Mouse (Mus musculus): Measurements from ENCODE around the gene Gm9803.
A peak's percentile ranks its signal among the peaks of the same experiment; 100 is the strongest.
"Not testable (repeated sequence)": the region's sequence is repeated elsewhere in the genome, so short reads cannot be mapped to it uniquely, and the experiment has no call there.

Gene Gm9803

DNA sequence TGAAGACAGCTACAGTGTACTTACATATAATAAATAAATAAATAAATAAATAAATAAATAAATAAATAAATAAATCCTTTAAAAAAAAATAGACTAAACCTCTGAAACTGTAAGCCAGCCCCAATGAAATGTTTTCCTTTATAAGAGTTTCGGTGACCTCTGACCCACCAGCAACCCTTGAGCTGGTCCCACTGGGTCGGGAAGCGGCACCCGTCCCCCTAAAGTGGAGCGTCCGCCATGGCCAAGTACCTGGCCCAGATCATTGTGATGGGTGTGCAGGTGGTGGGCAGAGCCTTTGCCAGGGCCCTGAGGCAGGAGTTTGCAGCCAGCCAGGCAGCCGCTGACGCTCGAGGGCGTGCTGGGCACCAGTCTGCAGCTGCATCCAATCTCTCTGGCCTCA, at the start of gene Gm9803:
TSS of gene Gm9803 (plus strand) at position 154 of the 400 bp plus-strand sequence.
- not testable (repeated sequence) for DNase-seq (ENCODE audit: low read depth, low spot score)

DNA sequence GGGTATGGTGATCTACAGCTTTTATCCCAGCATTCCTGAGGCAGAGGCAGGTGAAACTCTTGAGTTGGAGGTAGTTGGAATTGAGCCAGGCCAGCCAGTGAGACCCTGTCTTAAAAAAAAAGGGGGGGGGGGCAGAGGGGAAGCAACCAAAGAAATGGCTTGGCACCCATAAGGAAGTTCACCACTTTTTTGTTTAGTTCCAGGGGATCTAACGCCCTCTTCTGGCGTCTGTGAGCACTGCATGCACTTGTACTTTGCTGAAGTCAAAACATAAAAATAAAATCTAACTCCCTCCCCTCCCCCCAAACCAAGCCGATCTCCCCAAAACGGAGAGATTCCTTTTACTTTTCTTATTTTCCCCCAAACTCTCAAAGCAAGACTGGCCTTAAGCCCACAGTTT, 48.5 kb upstream of the Gm9803 start:
- peak; percentile 45 for DNase-seq (ENCODE audit: low read depth, low spot score)

DNA sequence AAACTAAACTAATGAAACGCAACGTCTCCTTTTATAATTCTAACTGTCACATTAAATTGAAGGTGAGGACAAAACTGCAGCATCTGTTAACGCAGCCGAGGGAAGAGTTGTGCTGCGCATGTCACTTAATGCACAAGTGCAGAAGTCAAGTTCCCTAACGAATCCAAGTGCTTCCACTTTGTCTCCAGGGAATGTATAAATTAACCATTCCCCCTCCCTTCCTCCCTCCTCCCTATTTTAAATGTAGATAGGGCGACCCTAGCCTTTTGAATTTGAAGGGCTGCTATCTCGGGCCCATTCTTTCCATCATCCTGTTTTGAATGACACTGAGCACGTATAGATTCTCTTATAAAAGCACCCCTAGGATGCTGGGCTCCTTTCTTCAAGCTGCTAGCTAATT, 46.4 kb upstream of the Gm9803 start:
- no peak for DNase-seq (ENCODE audit: low read depth, low spot score)

DNA sequence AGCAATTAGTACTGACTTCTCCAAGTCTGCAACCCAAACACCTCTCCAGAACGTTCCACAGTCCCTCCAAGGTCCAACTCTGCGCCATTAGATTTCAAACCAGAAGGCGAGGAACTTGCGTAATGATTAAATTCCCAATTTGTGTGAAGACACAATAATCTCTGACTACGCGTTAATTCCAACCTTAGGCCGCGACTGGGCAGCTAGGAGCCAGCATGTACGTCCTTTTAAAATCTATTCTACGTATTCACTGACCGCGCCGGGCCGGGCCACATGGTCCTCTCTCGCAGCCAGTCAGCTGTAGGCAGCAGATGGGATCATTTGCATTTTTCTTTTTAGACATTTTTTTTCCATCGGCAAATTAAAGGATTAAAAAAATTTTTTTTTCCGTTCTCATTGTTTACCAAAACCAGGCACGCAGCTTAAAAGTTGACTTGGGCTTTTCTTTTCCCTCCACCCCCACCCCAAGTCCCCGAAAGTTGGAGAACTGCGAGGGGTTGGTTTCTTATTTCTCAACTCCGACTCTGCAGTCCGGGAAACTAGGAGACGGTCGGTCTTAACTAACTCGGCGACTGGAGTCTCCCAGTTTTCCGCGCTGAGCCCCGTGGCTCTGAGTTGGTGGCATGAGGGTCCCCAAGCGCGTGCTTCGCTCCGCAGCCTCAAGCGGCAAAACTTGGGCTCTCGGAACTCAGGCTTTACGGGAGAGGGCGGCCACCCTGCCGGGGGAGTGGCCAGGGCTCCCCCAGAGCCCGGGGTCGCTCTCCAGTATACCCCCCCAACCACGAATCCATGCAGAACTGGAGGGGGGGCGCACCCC, 45.8 kb upstream of the Gm9803 start:
- peak; percentile 33 for DNase-seq (ENCODE audit: low read depth, low spot score)

DNA sequence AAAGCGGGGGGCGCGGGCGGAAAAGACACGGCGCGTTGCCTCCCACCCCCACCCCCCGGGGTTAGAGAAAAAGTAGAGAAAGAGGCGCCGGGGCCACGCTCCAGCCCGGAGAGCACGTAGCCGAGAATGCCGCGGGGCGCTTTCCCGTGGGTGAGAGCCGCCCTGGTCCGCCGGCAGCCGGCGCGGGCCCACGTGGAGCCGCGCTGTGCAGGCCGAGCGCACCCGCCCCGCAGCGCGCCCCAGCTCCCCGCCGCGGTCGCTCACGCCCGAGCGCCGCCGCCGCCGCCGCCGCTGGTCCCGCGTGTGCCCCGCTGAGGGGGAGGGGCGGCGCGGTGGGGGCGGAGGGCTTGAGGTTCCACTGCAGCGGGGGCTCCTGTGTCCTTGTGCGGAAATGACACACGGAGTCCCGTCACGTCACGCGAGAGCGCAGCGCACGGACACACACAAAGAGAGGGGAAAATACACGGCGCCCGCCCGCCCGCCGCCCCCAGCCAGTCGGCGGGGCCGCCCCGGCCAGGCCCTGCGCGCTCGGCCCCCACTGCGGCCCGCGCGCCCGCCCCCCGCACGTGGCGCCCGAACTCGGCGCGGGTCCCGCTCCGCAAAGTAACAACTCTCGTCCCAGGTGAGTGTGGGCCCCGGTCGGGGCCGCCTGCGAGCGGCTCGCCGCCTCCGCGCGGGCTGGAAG, 45.0 kb upstream of the Gm9803 start, which contains the start of gene Bend3:
TSS of gene Bend3 (plus strand) at position 81 of the 685 bp plus-strand sequence.
- peak; percentile 71 for DNase-seq (ENCODE audit: low read depth, low spot score)

DNA sequence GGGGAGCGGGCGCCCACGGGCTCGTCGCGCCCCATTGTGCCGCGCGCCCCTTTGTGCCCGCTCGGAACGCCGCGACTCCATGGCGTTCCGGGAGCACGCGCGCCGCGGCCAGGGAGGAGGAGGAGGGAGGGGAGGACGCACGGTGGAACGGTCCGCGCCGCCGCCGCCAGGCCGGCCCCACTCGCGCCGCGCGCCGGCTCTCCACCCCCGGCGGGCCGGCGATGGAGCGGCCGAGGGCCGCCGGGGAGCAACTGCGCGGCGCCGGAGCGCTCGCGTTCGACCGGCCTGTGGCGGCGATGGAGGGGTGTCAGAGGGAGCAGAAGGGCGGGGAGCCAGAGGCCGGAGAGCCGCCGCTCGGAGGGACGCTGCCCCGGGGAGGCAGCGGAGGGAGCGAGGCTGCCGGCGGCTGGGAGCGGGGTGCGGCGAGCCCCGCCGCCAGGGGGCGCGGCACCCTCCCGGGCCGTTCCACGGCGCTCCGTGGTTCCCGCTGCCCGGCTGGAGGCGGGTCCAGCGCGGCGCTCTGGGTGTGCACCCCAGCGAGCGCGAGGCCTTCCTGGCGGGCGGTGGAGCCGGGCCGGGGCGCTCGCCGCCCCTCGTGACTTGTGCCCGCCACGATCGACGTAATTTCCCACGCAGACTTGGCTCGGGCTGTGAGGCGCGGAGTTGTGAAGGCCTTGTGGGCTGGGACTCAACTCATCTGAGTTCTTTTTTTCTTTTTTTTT, 44.3 kb upstream of the Gm9803 start:
- DNase-seq (ENCODE audit: low read depth, low spot score): peak; percentile 93

DNA sequence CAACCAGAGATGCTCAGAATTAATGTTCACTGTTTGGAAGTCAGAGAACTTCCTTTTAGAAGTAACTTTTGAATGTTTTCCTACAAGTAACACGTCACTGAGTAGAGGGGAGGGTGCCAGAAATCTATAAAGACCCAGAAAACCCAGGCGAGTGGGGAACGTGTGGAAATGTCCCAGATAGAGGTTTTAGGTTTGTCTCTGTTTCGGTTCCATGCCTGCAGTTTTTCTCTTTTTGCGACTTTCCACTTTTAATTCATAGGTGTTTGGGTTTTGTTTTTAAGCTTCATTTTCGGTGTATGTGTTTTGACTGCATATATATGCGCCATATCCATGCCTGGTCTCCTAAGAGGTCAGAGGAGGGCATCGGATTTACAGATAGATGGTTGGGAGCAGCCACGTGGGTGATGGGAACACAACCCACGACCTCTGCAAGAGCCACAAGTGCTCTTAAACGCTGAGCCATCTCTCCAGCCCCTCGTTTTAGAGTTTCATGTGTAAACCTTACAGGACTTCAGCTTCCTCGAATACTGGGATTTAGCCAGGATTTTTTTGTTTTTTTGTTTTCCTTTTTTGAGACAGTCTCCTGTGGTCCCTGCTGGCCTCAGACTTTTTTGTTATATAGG, 43.5 kb upstream of the Gm9803 start:
- DNase-seq (ENCODE audit: low read depth, low spot score): no peak

DNA sequence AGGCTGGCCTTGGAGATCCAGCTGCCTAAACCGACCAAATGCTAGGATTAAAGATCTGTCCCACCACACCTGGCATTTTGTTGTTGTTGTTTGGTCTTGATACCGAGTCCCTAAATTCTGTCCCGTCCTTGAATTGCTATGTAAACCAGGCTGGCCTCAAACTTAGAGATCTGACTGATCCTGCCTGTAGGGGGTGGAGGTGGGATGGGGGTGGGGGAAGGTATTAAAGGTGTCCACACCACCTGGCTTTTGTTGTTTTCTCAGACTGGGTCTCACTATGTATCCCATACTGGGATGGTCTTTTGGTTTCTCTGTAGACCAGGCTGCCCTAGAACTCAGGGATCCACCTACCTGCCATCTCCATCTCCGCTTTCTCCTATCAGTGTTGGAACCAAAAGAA, 42.7 kb upstream of the Gm9803 start:
- no peak for DNase-seq (ENCODE audit: low read depth, low spot score)

DNA sequence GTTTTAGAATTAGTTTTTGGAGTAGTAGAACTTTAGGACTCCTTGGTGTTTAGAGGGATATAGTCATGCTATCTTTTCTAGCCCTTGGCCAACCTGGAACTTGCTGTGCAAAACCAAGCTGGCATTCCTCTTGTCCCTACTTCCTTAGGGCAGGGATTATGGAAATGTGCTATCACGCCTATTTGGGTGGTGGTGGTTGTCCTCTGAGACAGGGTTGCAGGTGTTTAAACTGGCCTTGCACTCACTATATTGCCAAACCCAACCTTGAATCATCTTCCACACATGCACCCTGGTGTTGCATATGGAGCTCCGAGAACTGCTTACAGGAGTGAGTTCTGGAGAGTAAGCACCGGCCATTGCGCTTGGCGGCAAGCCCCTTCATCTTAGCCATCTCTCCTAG, 41.9 kb upstream of the Gm9803 start:
- DNase-seq (ENCODE audit: low read depth, low spot score): no peak

DNA sequence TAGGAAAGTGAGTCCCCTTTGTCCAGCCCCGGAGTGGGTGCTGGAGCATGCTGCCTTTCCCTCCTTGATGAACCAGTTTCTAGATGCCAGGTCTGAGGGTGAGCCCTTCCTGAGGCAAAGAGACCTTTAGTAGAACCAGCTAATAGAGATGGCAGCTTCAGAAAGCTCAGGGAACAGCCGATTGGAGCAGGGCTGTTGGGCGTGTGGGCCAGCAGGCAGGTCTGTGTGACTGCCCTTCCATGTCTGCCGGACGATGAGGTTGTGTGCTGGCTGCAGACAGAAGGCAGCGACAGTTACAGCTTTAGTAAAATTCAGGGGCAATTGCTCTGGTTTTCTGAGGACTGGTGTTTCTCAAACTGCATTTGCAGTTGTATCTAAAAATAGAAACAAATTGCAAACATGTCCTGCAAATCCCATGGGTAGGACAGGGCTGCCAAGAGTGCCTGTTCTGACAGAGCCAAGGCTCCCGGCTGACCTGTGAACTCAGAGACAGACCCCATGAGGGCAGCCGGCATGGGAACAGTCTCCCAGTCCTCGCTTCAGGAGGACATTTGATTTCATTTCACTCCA, 40.4 kb upstream of the Gm9803 start:
- DNase-seq (ENCODE audit: low read depth, low spot score): no peak

DNA sequence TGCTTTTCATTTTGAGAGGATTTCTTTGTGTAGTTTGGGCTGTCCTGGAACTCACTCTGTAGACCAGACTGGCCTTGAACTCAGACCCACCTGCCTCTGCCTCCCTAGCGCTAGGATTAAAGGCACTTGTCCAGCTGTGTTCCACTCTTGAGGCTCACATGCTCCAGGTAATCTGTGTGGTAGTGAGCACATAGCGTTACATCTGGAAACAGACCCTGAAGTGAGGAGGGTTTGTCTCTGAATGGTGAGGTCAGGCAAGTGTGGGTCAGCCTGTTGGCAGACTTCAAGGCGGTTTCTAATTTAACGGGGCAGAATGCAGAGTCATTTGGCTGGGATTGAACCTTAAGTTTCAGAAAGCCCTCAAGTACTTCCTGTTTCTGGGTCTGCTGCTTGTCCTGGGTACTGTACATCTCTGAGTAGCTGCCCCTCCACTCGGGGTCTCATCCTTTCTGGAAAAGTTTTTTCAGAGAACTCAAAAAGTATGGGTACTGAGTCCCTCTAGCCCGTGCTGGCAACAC, 38.1 kb upstream of the Gm9803 start:
- no peak for DNase-seq (ENCODE audit: low read depth, low spot score)

DNA sequence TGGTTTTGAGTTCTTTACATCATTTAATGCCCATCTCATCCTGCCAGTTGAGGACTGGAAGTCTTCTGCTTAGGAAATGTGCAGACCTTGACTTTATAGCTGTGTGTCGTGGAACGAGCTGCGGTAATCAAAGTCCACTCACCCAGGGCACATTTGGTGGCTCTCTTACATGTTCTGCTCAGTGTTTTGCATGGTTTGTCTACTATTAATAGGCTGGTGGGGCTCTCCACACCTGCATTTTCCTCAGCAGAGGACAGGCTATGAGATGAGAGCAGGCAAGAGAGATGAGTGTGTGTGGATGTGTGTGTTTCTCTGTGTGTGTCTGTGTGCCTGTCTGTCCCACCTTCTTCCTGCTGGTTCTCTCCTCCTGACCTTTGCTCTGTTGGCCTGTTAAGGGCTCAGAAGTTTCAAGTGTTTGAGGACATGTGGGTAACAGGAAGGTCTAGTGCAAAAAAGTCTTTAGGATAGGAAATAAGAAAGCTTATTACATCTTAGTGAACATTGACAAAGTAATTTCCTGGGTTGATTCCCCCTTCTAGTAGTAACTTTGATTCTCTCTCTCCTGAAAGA, 36.4 kb upstream of the Gm9803 start:
- no peak for DNase-seq (ENCODE audit: low read depth, low spot score)

DNA sequence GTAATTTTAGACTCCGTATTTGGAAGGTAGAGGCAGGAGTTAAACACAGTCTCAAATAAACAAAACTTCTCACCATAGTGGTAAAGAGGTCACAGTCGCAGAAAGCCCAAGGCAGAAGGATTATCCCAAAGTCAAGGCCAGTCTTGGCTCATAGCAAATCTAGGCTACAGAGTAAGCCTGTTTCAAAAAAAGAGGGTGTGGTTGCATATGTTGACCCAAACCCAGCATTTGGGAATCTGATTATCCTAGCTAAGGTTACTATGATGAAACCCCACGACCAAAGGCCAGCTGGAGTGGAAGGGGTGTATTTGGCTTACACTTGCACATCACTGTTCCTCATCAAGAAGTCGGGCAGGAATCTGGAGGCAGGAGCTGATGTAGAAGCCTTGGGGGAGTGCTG, 35.6 kb upstream of the Gm9803 start:
- DNase-seq (ENCODE audit: low read depth, low spot score): no peak

DNA sequence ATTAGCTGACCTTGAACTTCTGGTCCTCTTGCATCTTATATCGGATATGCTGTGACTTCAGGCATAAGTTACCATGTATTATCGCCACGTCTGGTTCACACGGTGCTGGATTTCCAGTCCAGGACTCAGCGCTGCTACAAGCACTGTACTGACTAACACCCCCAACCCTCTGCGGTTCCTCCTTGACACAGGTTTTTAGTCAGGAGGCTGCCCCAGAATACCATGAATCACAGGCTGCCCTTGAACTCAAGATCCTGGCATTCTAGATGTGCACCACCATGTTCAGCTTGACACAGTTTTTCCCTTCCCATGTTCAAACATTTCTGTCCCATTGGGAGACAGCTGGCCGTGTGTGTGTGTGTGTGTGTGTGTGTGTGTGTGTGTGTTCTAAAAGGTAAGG, 34.7 kb upstream of the Gm9803 start:
- no peak for DNase-seq (ENCODE audit: low read depth, low spot score)

DNA sequence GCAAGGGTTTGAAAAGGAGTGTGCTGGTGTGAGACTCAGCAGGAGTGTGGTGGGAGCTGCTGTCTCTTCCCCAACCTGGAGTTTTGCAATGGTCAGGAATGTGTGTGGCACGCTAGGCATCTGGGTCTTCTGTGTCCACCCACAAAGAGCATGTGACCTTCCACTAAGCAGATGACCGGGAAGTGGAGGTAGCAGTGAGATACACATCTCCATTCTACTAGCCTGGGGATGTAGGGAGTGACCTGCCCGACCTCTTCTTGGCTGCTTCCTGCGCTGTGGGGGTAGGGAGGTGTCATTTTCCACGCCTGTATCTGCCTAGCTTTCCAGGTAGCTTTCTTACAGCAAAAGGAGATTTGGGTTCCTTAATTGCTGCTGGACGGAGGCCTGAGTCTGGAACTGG, 34.3 kb upstream of the Gm9803 start:
- no peak for DNase-seq (ENCODE audit: low read depth, low spot score)

DNA sequence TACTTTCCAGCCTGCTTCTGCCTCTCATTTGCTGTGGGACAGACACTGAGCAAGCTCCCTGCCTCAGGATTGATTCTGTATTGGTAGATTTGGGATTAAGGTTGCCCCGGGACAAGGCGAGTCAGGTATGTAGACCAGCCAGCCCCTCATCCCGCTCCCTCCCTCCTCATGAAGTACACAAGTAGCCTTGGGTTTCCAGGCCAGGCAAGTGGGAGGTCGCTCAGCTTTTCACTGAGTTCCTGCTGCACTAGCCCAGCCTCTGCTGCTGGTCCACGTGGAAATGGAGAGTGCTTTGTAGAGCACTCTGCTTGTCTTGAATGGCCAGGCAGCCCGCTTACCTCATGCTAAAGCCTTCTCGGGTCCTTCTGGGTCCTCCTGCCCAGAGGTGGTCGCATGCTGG, 33.9 kb upstream of the Gm9803 start:
- no peak for DNase-seq (ENCODE audit: low read depth, low spot score)

DNA sequence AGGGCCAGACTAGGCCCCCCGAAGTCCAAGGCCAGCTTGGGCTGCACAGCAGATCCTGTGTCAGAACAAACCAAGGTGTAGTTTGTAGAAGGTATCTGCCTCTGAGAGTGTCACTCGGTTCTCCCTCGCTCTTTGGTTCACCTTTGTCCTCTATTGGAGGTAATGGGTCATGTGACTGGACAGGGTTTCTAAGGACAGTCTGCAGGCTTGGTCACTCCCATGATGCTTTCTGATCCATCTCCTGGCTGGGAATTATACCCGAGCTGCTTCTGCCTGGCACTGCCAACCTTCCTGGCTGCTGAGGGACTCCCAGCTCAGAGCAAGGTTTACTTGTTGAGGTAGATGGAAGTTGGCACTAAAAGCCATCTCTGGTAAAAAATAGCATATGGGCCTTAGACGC, 33.0 kb upstream of the Gm9803 start:
- no peak for DNase-seq (ENCODE audit: low read depth, low spot score)

DNA sequence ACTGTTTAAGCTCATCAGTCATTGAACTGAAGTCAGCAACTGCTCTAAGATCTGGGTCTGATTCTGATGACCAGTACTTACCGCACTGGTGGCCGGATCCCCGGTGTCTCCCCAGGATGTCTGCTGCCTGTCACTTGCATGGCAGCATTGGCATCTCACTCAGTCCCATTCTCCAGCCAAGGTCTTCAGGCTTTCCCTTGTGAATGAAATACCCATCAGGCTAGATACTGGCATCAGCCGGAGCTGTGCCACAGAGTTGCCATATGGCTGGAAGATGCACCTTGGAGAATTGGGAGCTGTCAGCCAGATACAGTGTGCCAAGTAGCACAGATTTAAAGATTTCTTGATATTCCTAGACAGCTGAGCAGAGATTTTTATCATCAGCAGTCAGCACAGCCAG, 21.3 kb upstream of the Gm9803 start:
- no peak for DNase-seq (ENCODE audit: low read depth, low spot score)

DNA sequence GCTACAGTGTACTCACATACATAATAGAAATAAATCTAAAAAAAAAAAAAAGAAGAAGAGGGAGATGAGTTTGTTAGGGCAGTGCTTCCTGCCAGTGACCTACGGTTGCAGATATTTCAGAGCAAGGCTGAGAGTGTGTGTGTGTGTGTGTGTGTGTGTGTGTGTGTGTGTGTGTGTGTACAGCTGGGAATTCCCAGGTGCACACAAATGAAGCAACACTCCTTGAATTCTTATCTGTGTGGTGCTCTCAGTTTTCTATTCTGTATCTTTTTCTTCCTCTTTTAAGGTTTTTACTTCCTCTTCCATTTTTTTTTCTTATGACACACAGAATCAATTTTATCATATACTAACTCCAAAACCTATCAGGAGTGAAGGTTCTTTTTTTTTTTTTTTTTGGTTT, 19.6 kb upstream of the Gm9803 start:
- DNase-seq (ENCODE audit: low read depth, low spot score): no peak

DNA sequence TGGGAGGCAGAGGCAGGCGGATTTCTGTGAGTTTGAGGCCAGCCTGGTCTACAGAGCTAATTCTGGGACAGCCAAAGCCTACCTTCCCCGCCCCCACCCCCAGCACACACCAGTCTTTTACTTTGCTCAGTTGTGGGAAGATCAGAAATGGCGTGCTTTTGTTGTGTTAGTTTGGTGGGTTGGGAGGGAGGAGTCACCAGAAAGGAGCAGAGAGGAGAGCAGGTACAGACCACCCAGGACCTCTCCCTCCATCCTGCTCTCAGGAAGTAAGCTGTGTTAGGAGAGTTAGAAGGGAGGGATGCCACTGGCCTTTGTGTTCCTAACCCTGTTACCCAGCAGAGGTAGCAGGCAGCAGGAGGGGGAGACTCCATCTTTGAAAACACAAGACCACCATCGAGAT, 16.8 kb upstream of the Gm9803 start:
- no peak for DNase-seq (ENCODE audit: low read depth, low spot score)

DNA sequence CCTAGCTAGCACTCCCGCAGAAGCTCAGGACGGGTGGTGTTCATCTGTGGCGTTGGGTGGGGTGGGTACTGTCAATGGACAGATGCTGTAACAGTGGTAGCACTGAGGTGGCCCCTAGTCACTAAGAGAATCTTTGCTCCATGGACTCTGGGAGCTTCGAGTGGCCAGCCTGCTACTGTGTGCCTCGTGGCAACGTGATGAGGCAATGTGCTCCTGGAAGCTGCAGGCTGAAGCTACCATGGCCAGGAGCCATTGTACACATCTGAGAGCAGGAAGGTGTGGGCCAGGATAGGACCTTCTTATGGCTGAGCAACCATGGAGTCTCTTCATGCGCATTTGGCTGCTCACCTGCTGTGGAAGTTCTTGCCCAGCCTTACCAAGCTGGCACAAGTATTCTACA, 14.7 kb upstream of the Gm9803 start:
- no peak for DNase-seq (ENCODE audit: low read depth, low spot score)
